Mouse (Mus musculus) liver, embryonic 16.5 days (tissue): ENCODE data around the gene Adad1. TPM values are rescaled to one million over a fixed set of nuclear protein-coding genes. Genes with fewer than 3 reads are reported as not detected.

Source experiments
- ATAC-seq: fragments of 200-750 bp; cut with Nextera tagmentation; 2 replicates; pipeline ENCODE4 v1.8.0; 2017; ENCODE audit warnings: low read depth, mild to moderate bottlenecking, moderate number of reproducible peaks, moderate library complexity
- H3K27ac ChIP-seq: fragments of 300-500 bp; sonication (generic); 2 replicates; pipeline ENCODE4 v1.5.1; 2014; ENCODE audit warnings: mild to moderate bottlenecking, low read length
- H3K27me3 ChIP-seq: fragments of 300-500 bp; sonication (generic); 2 replicates; pipeline ENCODE4 v1.6.1; 2014; ENCODE audit warnings: low read depth, low read length, mixed read lengths; ENCODE audit not compliant: control insufficient read depth, insufficient read depth
- H3K36me3 ChIP-seq: fragments of 300-500 bp; sonication (generic); 2 replicates; pipeline ENCODE4 v1.6.1; 2014; ENCODE audit warnings: mild to moderate bottlenecking; ENCODE audit not compliant: control insufficient read depth, insufficient read depth
- H3K4me1 ChIP-seq: fragments of 300-500 bp; sonication (generic); 2 replicates; pipeline ENCODE4 v1.6.1; 2014; ENCODE audit warnings: low read depth, low read length, mixed read lengths; ENCODE audit not compliant: control insufficient read depth
- H3K4me2 ChIP-seq: fragments of 300-500 bp; sonication (generic); 2 replicates; pipeline ENCODE4 v1.6.1; 2014; ENCODE audit warnings: low read depth, low read length, mixed read lengths
- H3K4me3 ChIP-seq: fragments of 300-500 bp; sonication (generic); 2 replicates; pipeline ENCODE4 v1.5.1; 2014; ENCODE audit warnings: low read depth, mild to moderate bottlenecking, low read length
- H3K9ac ChIP-seq: fragments of 300-500 bp; sonication (generic); 2 replicates; pipeline ENCODE4 v1.6.1; 2014; ENCODE audit warnings: low read depth, low read length
- H3K9me3 ChIP-seq: fragments of 300-500 bp; sonication (generic); replicated peaks from 2 replicates; pipeline ENCODE4 v1.6.1; 2016; ENCODE audit warnings: low read length; ENCODE audit not compliant: control insufficient read depth
- WGBS: fragments of 180-500 bp; shearing (Covaris S2); extraction: QIAGEN DNeasy Blood & Tissue Kit; methylation state at CpG from one replicate; pipeline ENCODE4 v1.1.7; 2014; ENCODE audit not compliant: insufficient replicate concordance; 5-methylcytosine and 5-hydroxymethylcytosine counted together
- polyA plus RNA-seq: library from polyadenylated mRNA; unstranded; fragments of >200 nt; fragmentation: Nextera tagmentation; extraction: Ambion mirVana; gene quantifications from 2 replicates; pipeline ENCODE4 v1.2.1, GENCODE M21; 2015

Gene Adad1
- polyA plus RNA-seq, 1 experiment from 2014 or later, result 0.09 TPM

DNA sequence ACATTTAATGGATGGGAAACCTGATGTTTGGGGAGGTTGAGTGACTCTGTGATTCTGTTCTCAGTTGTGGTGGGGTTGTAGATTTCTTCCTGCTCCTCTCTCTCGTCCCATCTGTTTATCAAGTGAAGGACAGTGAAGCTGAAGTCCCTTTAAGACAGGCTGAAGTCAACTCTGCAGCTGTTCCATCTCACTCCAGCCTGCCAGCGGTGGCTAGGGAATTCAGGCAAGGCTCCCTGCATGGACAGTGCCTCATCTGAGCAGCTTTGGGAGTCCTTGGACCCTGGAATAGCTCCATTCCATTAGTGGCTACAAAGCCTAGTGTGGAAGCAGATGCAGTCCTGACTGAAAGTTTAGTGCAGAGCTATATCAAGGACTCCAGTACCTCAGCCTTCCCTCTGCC lies 65.7 kb downstream of the Adad1 start:
- no peak overlapping the region for H3K27ac ChIP-seq
- WGBS, result 40% methylated on average over 2 of the region's 2 CpGs
- no peaks in the 10 kb centered on the region for H3K4me1 ChIP-seq
- H3K36me3 ChIP-seq, result no peaks in the 10 kb centered on the region
- H3K4me2 ChIP-seq, result no peak overlapping the region
- no peaks in the 10 kb centered on the region for H3K9me3 ChIP-seq
- no peaks in the 10 kb centered on the region for H3K27me3 ChIP-seq
- H3K9ac ChIP-seq, result no peak overlapping the region
- no peak for ATAC-seq
- no peak overlapping the region for H3K4me3 ChIP-seq

DNA sequence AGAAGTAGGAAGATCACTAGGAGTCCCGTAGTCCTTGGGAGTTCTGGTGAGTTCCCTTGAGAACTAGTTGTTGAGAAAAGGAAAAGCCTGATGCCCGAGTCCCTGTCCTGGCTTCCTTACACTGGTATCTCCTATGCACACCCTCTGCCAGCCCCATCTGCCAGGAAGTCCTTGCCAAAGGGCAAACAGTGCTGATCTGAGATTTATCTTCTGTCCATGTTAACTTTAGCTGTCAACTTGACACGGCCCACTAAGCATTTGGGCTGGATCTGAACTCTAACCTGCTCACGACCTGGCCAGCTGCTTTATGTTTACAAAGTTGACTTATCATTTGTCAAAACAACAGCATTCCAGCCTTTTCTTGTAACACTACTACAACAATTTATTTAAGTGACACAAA lies 73.9 kb downstream of the Adad1 start:
- Histone ChIP-seq H3K4me2 (no peak overlapping the region), H3K4me1 (no peaks in the 10 kb centered on the region), H3K9me3 (no peaks in the 10 kb centered on the region), H3K9ac (no peak overlapping the region), H3K27me3 (no peaks in the 10 kb centered on the region), H3K27ac (no peak overlapping the region), H3K4me3 (no peak overlapping the region), H3K36me3 (no peaks in the 10 kb centered on the region)
- no peak for ATAC-seq
- 41% methylated on average over 4 of the region's 4 CpGs for WGBS

GRCm38 (mm10) chr3:37139192-37139591 lies 75.9 kb downstream of the Adad1 start:
- H3K4me1 ChIP-seq, result no peaks in the 10 kb centered on the region
- no peak overlapping the region for H3K9ac ChIP-seq
- 45% methylated on average over 3 of the region's 3 CpGs for WGBS
- no peak overlapping the region for H3K27ac ChIP-seq
- no peaks in the 10 kb centered on the region for H3K27me3 ChIP-seq
- H3K4me2 ChIP-seq, result no peak overlapping the region
- no peaks in the 10 kb centered on the region for H3K9me3 ChIP-seq
- no peak for ATAC-seq
- H3K4me3 ChIP-seq, result no peak overlapping the region
- no peaks in the 10 kb centered on the region for H3K36me3 ChIP-seq

GRCm38 (mm10) chr3:37140168-37140906 lies 77.0 kb downstream of the Adad1 start:
- no peak for ATAC-seq
- H3K9me3 ChIP-seq, result no peaks in the 10 kb centered on the region
- no peak overlapping the region for H3K27ac ChIP-seq
- H3K27me3 ChIP-seq, result no peaks in the 10 kb centered on the region
- H3K36me3 ChIP-seq, result no peaks in the 10 kb centered on the region
- 53% methylated on average over 6 of the region's 6 CpGs for WGBS
- no peaks in the 10 kb centered on the region for H3K4me1 ChIP-seq
- H3K4me3 ChIP-seq, result no peak overlapping the region
- no peak overlapping the region for H3K4me2 ChIP-seq
- no peak overlapping the region for H3K9ac ChIP-seq

GRCm38 (mm10) chr3:37141827-37142226 lies 78.5 kb downstream of the Adad1 start:
- H3K4me1 ChIP-seq, result no peaks in the 10 kb centered on the region
- ATAC-seq, result no peak
- 44% methylated on average over 2 of the region's 2 CpGs for WGBS
- no peak overlapping the region for H3K27ac ChIP-seq
- H3K4me2 ChIP-seq, result no peak overlapping the region
- no peak overlapping the region for H3K4me3 ChIP-seq
- no peak overlapping the region for H3K9ac ChIP-seq
- H3K9me3 ChIP-seq, result no peaks in the 10 kb centered on the region
- no peaks in the 10 kb centered on the region for H3K27me3 ChIP-seq
- no peaks in the 10 kb centered on the region for H3K36me3 ChIP-seq

- H3K27ac ChIP-seq, result no peak overlapping the region
- H3K9ac ChIP-seq, result no peak overlapping the region
- no peaks in the 10 kb centered on the region for H3K36me3 ChIP-seq
- H3K4me1 ChIP-seq, result no peaks in the 10 kb centered on the region
- ATAC-seq, result no peak
- H3K27me3 ChIP-seq, result no peaks in the 10 kb centered on the region
- no peak overlapping the region for H3K4me3 ChIP-seq
- H3K4me2 ChIP-seq, result no peak overlapping the region
- H3K9me3 ChIP-seq, result no peaks in the 10 kb centered on the region
- WGBS, result 12% methylated on average over 1 of the region's 1 CpGs
These were observed 81.7 kb downstream of the Adad1 start for GRCm38 (mm10) chr3:37144979-37145378.

- no peaks in the 10 kb centered on the region for H3K4me1 ChIP-seq
These were observed 83.1 kb downstream of the Adad1 start for GRCm38 (mm10) chr3:37146406-37146805.

GRCm38 (mm10) chr3:37146810-37147209 lies 83.5 kb downstream of the Adad1 start:
- Histone ChIP-seq H3K27me3 (no peaks in the 10 kb centered on the region), H3K4me1 (no peaks in the 10 kb centered on the region), H3K27ac (no peak overlapping the region), H3K4me3 (no peak overlapping the region), H3K9ac (no peak overlapping the region), H3K9me3 (no peaks in the 10 kb centered on the region), H3K4me2 (no peak overlapping the region), H3K36me3 (no peaks in the 10 kb centered on the region)
- WGBS, result 66% methylated on average over 7 of the region's 7 CpGs
- ATAC-seq, result no peak

More at GRCm38 (mm10) chr3:37146406-37146805, 83.1 kb downstream of the Adad1 start:
- WGBS, result 10% methylated on average over 8 of the region's 8 CpGs
- Histone ChIP-seq H3K9ac (no peak overlapping the region), H3K4me3 (no peak overlapping the region), H3K27me3 (no peaks in the 10 kb centered on the region), H3K36me3 (no peaks in the 10 kb centered on the region), H3K9me3 (no peaks in the 10 kb centered on the region), H3K27ac (no peak overlapping the region), H3K4me2 (no peak overlapping the region)
- no peak for ATAC-seq

GRCm38 (mm10) chr3:37152274-37152673 lies 88.9 kb downstream of the Adad1 start:
- 61% methylated on average over 10 of the region's 10 CpGs for WGBS
- H3K9ac ChIP-seq, result no peak overlapping the region
- peaks cover 9% of the 10 kb centered on the region for H3K4me1 ChIP-seq
- no peak for ATAC-seq
- H3K4me2 ChIP-seq, result no peak overlapping the region
- H3K27ac ChIP-seq, result no peak overlapping the region
- no peaks in the 10 kb centered on the region for H3K36me3 ChIP-seq
- no peak overlapping the region for H3K4me3 ChIP-seq
- H3K27me3 ChIP-seq, result no peaks in the 10 kb centered on the region
- H3K9me3 ChIP-seq, result no peaks in the 10 kb centered on the region
